Mouse (Mus musculus): ENCODE measurements at regions not wholly inside any gene's neighbourhood (a gene's known extent, or its start where the extent isn't known, plus 50 kb on each side); places are given as distances from the start of the nearest gene placed in this dataset.

GRCm38 (mm10) chr6:51192826-51193225 lies 239.6 kb upstream of the Nfe2l3 start:
- no peak for DNase-seq

- DNase-seq, result no peak
These were observed 239.1 kb upstream of the Nfe2l3 start for GRCm38 (mm10) chr6:51193356-51193755.

- DNase-seq, result no peak
These were observed 236.1 kb upstream of the Nfe2l3 start for GRCm38 (mm10) chr6:51196391-51196790.

GRCm38 (mm10) chr6:51197000-51197774 lies 235.3 kb upstream of the Nfe2l3 start:
- no peak for DNase-seq

GRCm38 (mm10) chr6:51200207-51200606 lies 232.3 kb upstream of the Nfe2l3 start:
- DNase-seq, result no peak

- DNase-seq, result no peak
These were observed 231.6 kb upstream of the Nfe2l3 start for GRCm38 (mm10) chr6:51200837-51201236.

- no peak for DNase-seq
These were observed 228.2 kb upstream of the Nfe2l3 start for GRCm38 (mm10) chr6:51204306-51204705.

- no peak for DNase-seq
These were observed 227.1 kb upstream of the Nfe2l3 start for GRCm38 (mm10) chr6:51205411-51205810.

- DNase-seq, result peak; percentile 63
These were observed 225.6 kb upstream of the Nfe2l3 start for GRCm38 (mm10) chr6:51206712-51207505.

- no peak for DNase-seq
These were observed 224.7 kb upstream of the Nfe2l3 start for GRCm38 (mm10) chr6:51207587-51208361.

GRCm38 (mm10) chr6:51208660-51209396 lies 223.6 kb upstream of the Nfe2l3 start:
- no peak for DNase-seq

GRCm38 (mm10) chr6:51211418-51211817 lies 221.1 kb upstream of the Nfe2l3 start:
- DNase-seq, result no peak

GRCm38 (mm10) chr6:51212216-51212615 lies 220.3 kb upstream of the Nfe2l3 start:
- DNase-seq, result no peak

- DNase-seq, result no peak
These were observed 217.1 kb upstream of the Nfe2l3 start for GRCm38 (mm10) chr6:51215371-51215770.

GRCm38 (mm10) chr6:51216472-51216871 lies 216.0 kb upstream of the Nfe2l3 start:
- peak; percentile 26 for DNase-seq

- DNase-seq, result no peak
These were observed 212.8 kb upstream of the Nfe2l3 start for GRCm38 (mm10) chr6:51219691-51220090.

- DNase-seq, result no peak
These were observed 211.7 kb upstream of the Nfe2l3 start for GRCm38 (mm10) chr6:51220778-51221177.

- DNase-seq, result no peak
These were observed 196.3 kb upstream of the Nfe2l3 start for GRCm38 (mm10) chr6:51236077-51236740.

- DNase-seq, result no peak
These were observed 192.4 kb upstream of the Nfe2l3 start for GRCm38 (mm10) chr6:51240039-51240438.

GRCm38 (mm10) chr6:51250233-51250632 lies 182.2 kb upstream of the Nfe2l3 start:
- DNase-seq, result no peak

GRCm38 (mm10) chr6:51251432-51251831 lies 181.0 kb upstream of the Nfe2l3 start:
- no peak for DNase-seq

GRCm38 (mm10) chr6:51252721-51253120 lies 179.7 kb upstream of the Nfe2l3 start:
- no peak for DNase-seq
